Mouse (Mus musculus) forebrain, embryonic 14.5 days (tissue): ENCODE data around the gene Rpgrip1. TPM values are rescaled to one million over a fixed set of nuclear protein-coding genes. Genes with fewer than 3 reads are reported as not detected.

Source experiments
- ATAC-seq: fragments of 200-750 bp; cut with Nextera tagmentation; 2 replicates; pipeline ENCODE4 v1.8.0; 2017; ENCODE audit warnings: mild to moderate bottlenecking, moderate library complexity
- DNase-seq: peaks from one replicate; pipeline ENCODE4 v3.0.0-alpha.2; 2015; ENCODE audit warnings: low spot score
- H3K27ac ChIP-seq: fragments of 300-500 bp; sonication (generic); 2 replicates; pipeline ENCODE4 v1.5.1; 2014; ENCODE audit warnings: low read depth, mild to moderate bottlenecking, control low read depth, low read length, moderate library complexity
- H3K27me3 ChIP-seq: fragments of 300-500 bp; sonication (generic); replicated peaks from 2 replicates; pipeline ENCODE4 v1.6.1; 2014; ENCODE audit warnings: low read length, control low read depth, mixed read lengths; ENCODE audit not compliant: control insufficient read depth, insufficient read depth
- H3K36me3 ChIP-seq: fragments of 300-500 bp; sonication (generic); 2 replicates; pipeline ENCODE4 v1.6.1; 2014; ENCODE audit warnings: low read length, control low read depth; ENCODE audit not compliant: control insufficient read depth, insufficient read depth
- H3K4me1 ChIP-seq: fragments of 300-500 bp; sonication (generic); 2 replicates; pipeline ENCODE4 v1.6.1; 2014; ENCODE audit warnings: antibody characterized with exemption, low read length, control low read depth; ENCODE audit not compliant: control insufficient read depth, insufficient read depth
- H3K4me2 ChIP-seq: fragments of 300-500 bp; sonication (generic); 2 replicates; pipeline ENCODE4 v1.6.1; 2014; ENCODE audit warnings: mild to moderate bottlenecking, control low read depth, low read length
- H3K4me3 ChIP-seq: fragments of 300-500 bp; sonication (generic); 2 replicates; pipeline ENCODE4 v1.5.1; 2014; ENCODE audit warnings: low read depth, low read length, control low read depth
- H3K9ac ChIP-seq: fragments of 300-500 bp; sonication (generic); 2 replicates; pipeline ENCODE4 v1.6.1; 2014; ENCODE audit warnings: mild to moderate bottlenecking, low read length, control low read depth, moderate library complexity
- H3K9me3 ChIP-seq: fragments of 300-500 bp; sonication (generic); replicated peaks from 2 replicates; pipeline ENCODE4 v1.6.1; 2016; ENCODE audit warnings: low read length, control low read depth, mixed read lengths; ENCODE audit not compliant: control insufficient read depth
- WGBS: fragments of 180-500 bp; shearing (Covaris S2); extraction: QIAGEN DNeasy Blood & Tissue Kit; methylation state at CpG from one replicate; pipeline ENCODE4 v1.1.7; 2014; 5-methylcytosine and 5-hydroxymethylcytosine counted together
- polyA plus RNA-seq: library from polyadenylated mRNA; unstranded; fragments of >200 nt; fragmentation: Nextera tagmentation; extraction: Ambion mirVana; gene quantifications from 2 replicates; pipeline ENCODE4 v1.2.1, GENCODE M21; 2014

Rpgrip1 gene
- polyA plus RNA-seq, 1 experiment from 2014 or later, result 52.3 TPM

DNA sequence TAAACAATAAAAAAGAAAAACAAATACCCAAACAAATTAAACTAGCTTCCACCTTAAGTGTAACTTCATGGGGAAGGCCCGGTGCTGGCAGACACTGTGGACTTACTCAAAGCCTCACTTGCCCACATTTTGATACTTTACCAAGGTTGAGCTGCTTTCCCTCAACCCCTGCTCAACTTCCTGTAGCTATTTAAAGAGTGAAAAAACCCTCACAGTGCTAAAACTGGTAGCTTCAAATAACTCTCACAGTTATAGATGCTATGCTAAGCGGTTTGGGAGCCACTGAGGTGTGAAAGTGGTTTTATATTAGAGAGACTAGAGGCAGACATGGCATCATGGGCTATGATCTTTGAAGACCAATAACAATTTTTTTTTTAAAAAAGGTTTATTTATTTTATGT is 56.1 kb downstream of the Rpgrip1 start:
- H3K9me3 ChIP-seq, result no peaks in the 10 kb centered on the region
- H3K4me1 ChIP-seq, result no peaks in the 10 kb centered on the region
- no peaks in the 10 kb centered on the region for H3K27me3 ChIP-seq
- no peak overlapping the region for H3K4me3 ChIP-seq
- no peak for ATAC-seq
- no peak overlapping the region for H3K9ac ChIP-seq
- 95% methylated on average over 2 of the region's 2 CpGs for WGBS
- DNase-seq, result no peak
- peaks cover 70% of the 10 kb centered on the region for H3K36me3 ChIP-seq
- no peak overlapping the region for H3K4me2 ChIP-seq
- H3K27ac ChIP-seq, result no peak overlapping the region

- Histone ChIP-seq H3K4me3 (no peak overlapping the region), H3K9ac (no peak overlapping the region), H3K4me2 (no peak overlapping the region), H3K4me1 (no peaks in the 10 kb centered on the region), H3K27me3 (no peaks in the 10 kb centered on the region), H3K27ac (no peak overlapping the region), H3K36me3 (peaks cover 12% of the 10 kb centered on the region), H3K9me3 (no peaks in the 10 kb centered on the region)
- DNase-seq (no peak), ATAC-seq (no peak)
- WGBS, result 76% methylated on average over 1 of the region's 1 CpGs
Measured at GRCm38 (mm10) chr14:52188788-52189187, 78.3 kb downstream of the Rpgrip1 start.

DNA sequence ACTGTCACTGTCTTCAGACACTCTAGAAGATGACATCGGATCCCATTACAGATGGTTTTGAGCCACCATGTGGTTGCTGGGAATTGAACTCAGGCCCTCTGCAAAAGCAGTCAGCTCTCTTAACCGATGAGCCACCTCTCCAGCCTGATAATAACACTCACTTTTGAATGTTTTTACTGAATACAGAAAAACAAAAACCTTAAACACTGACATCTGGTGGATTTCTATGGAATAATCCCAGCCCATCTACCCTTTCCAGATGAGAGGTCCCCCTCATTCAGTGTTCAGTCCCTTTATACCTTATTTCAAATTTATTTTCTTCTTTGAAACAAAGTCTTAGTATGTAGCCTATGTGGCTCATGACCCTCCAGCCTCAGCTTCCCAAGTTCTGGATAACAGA is 79.0 kb downstream of the Rpgrip1 start:
- Histone ChIP-seq H3K9ac (no peak overlapping the region), H3K4me1 (no peaks in the 10 kb centered on the region), H3K4me3 (no peak overlapping the region), H3K4me2 (no peak overlapping the region), H3K27me3 (no peaks in the 10 kb centered on the region), H3K27ac (no peak overlapping the region), H3K36me3 (peaks cover 12% of the 10 kb centered on the region), H3K9me3 (no peaks in the 10 kb centered on the region)
- 82% methylated on average over 2 of the region's 2 CpGs for WGBS
- peak; percentile 34 for DNase-seq
- no peak for ATAC-seq

- no peak overlapping the region for H3K9ac ChIP-seq
- no peak overlapping the region for H3K4me2 ChIP-seq
- DNase-seq (peak; percentile 51), ATAC-seq (no peak)
- H3K27ac ChIP-seq, result no peak overlapping the region
- H3K9me3 ChIP-seq, result no peaks in the 10 kb centered on the region
- peaks cover 6% of the 10 kb centered on the region; the same call in 1 of the 2 replicates for H3K4me1 ChIP-seq
- H3K27me3 ChIP-seq, result no peaks in the 10 kb centered on the region
- H3K4me3 ChIP-seq, result no peak overlapping the region
- H3K36me3 ChIP-seq, result peaks cover 12% of the 10 kb centered on the region
Measured at GRCm38 (mm10) chr14:52190740-52191359, 80.3 kb downstream of the Rpgrip1 start.

GRCm38 (mm10) chr14:52195691-52196090 is 85.2 kb downstream of the Rpgrip1 start:
- Histone ChIP-seq H3K4me3 (peak overlapping the region; percentile 98), H3K9me3 (no peaks in the 10 kb centered on the region), H3K36me3 (peaks cover 39% of the 10 kb centered on the region), H3K27me3 (no peaks in the 10 kb centered on the region), H3K4me1 (peaks cover 13% of the 10 kb centered on the region), H3K4me2 (peak overlapping the region; percentile 66), H3K9ac (peak overlapping the region; percentile 97; the same call in 1 of the 2 replicates), H3K27ac (no peak overlapping the region)
- ATAC-seq (no peak), DNase-seq (peak; percentile 49)
- WGBS, result 16% methylated on average over 3 of the region's 3 CpGs

GRCm38 (mm10) chr14:52196230-52197155 is 86.0 kb downstream of the Rpgrip1 start:
- Histone ChIP-seq H3K4me1 (peaks cover 13% of the 10 kb centered on the region), H3K4me3 (peak overlapping the region; percentile 98), H3K27ac (peak overlapping the region; percentile 95), H3K4me2 (peak overlapping the region; percentile 66), H3K9ac (peak overlapping the region; percentile 97), H3K9me3 (no peaks in the 10 kb centered on the region), H3K27me3 (no peaks in the 10 kb centered on the region), H3K36me3 (peaks cover 46% of the 10 kb centered on the region)
- DNase-seq (no peak), ATAC-seq (peak; percentile 30)
- under 1% methylated on average over 58 of the region's 59 CpGs for WGBS

GRCm38 (mm10) chr14:52197156-52197878 is 86.8 kb downstream of the Rpgrip1 start, which contains the start of gene Supt16:
Supt16 (minus strand) TSS chr14:52197416.
- H3K27ac ChIP-seq, result peak within 1 kb of the TSS; percentile 95
- DNase-seq, result peak; percentile 90
- H3K4me2 ChIP-seq, result peak within 1 kb of the TSS; percentile 66
- WGBS, result under 1% methylated on average over 59 of the region's 59 CpGs
- no peaks in the 10 kb centered on the region for H3K9me3 ChIP-seq
- peaks cover 49% of the 10 kb centered on the region for H3K36me3 ChIP-seq
- peak; percentile 97 for ATAC-seq
- no peaks in the 10 kb centered on the region for H3K27me3 ChIP-seq
- H3K4me1 ChIP-seq, result peaks cover 13% of the 10 kb centered on the region
- H3K9ac ChIP-seq, result peak within 1 kb of the TSS; percentile 97
- peak within 1 kb of the TSS; percentile 98 for H3K4me3 ChIP-seq

DNA sequence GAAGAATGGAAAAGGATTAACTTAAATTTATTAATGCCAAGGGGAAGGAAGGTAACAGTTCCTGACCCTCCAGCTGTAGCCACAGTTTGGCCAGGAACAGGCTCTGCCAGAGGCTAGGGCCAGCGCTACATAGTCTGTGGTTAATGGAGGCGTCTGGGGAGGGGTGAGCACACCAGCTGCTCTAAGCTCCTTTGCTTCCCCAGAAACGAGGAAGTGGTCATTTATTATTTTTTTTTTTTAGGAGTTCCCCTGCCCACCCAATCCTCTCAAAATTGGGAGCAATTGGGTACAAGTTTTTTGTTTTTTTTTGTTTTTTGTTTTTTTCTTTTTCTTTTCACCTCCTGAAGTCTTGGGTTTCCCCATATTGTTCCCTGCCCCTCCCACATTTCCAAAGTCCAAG is 87.6 kb downstream of the Rpgrip1 start:
- Histone ChIP-seq H3K4me2 (peak overlapping the region; percentile 66), H3K4me1 (peaks cover 13% of the 10 kb centered on the region), H3K4me3 (peak overlapping the region; percentile 98), H3K9me3 (no peaks in the 10 kb centered on the region), H3K36me3 (peaks cover 51% of the 10 kb centered on the region), H3K27me3 (no peaks in the 10 kb centered on the region), H3K9ac (peak overlapping the region; percentile 97; the same call in 1 of the 2 replicates), H3K27ac (no peak overlapping the region)
- DNase-seq (no peak), ATAC-seq (no peak)
- 28% methylated on average over 3 of the region's 3 CpGs for WGBS
